Mouse (Mus musculus) kidney, adult 2 months (tissue): Measurements from ENCODE around the gene Lgals12.

ENCODE experiments used
- CTCF ChIP-seq: fragments of 200-500 bp; conservative IDR thresholded peaks from 2 replicates; pipeline ENCODE4 v1.5.1; 2011; ENCODE audit warnings: low read depth, mild to moderate bottlenecking, control low read depth, low read length, moderate library complexity, mixed read lengths; ENCODE audit not compliant: insufficient read depth, insufficient read length
- POLR2A ChIP-seq: fragments of 200-500 bp; IDR thresholded peaks from one replicate; pipeline ENCODE4 v1.6.1; 2011; ENCODE audit warnings: low read depth, low read length, control low read depth

DNA sequence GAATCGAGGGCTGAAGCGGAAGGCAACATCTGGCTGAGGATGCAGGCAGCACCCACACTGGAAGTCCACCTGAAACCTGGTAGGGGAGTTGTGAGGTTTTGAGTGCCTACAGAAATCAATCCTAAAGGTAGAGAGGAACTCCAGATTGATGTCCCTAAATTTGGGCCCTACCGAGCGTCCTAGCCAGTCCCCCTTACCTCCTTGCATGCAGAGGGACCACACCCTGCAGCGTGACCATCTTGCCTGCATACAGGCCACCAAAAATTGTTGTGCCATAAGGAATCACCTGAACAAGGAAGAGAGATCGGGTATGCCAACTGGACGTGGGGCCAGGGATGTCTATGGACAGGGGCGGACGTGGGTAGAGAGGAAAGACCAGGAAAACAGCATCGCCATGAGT, 2.9 kb downstream of the Lgals12 start:
- TF ChIP-seq POLR2A (no peak), CTCF (no peak)
